Mouse (Mus musculus) ES-E14 (cell line): Measurements from ENCODE around the gene Chrm3. TPM values are rescaled to one million over a fixed set of nuclear protein-coding genes. Genes with fewer than 3 reads are reported as not detected.

ENCODE experiments used
- DNase-seq: peaks from one replicate; pipeline ENCODE4 v3.0.0-alpha.2; 2013; ENCODE audit warnings: low read depth, low spot score
- H3K27ac ChIP-seq: 2 replicates; pipeline ENCODE4 v1.5.1; 2012; ENCODE audit warnings: low read depth, mild to moderate bottlenecking, low read length, moderate library complexity, mixed read lengths; ENCODE audit not compliant: poor library complexity, insufficient read depth, severe bottlenecking
- H3K36me3 ChIP-seq: 2 replicates; pipeline ENCODE4 v1.6.1; 2012; ENCODE audit warnings: mild to moderate bottlenecking, low read length, moderate library complexity, mixed read lengths; ENCODE audit not compliant: control insufficient read depth, poor library complexity, insufficient read depth, severe bottlenecking
- H3K4me1 ChIP-seq, 2 experiments: fragments of 150-350 bp in 1 of 2; sonication (generic) in 1 of 2; 2 replicates each; pipeline ENCODE4 v1.6.1; 2012; ENCODE audit warnings: low read length in 2 of 2, mild to moderate bottlenecking in 1 of 2, mixed read lengths in 1 of 2; ENCODE audit not compliant: control insufficient read depth in 2 of 2, insufficient read depth in 2 of 2, poor library complexity in 1 of 2
- H3K4me3 ChIP-seq, 2 experiments: fragments of 150-350 bp in 1 of 2; sonication (generic) in 1 of 2; 2 replicates each; pipeline ENCODE4 v1.5.1; 2012; ENCODE audit warnings: low read length in 2 of 2, low read depth in 1 of 2, mild to moderate bottlenecking in 1 of 2, mixed read lengths in 1 of 2; ENCODE audit not compliant: insufficient read depth in 1 of 2, poor library complexity in 1 of 2, severe bottlenecking in 1 of 2
- H3K9ac ChIP-seq: 2 replicates; pipeline ENCODE4 v1.6.1; 2012; ENCODE audit warnings: low read depth, mild to moderate bottlenecking, low read length, mixed read lengths; ENCODE audit not compliant: poor library complexity, insufficient read depth, severe bottlenecking
- H3K9me3 ChIP-seq: fragments of 150-350 bp; sonication (generic); 2 replicates; pipeline ENCODE4 v1.6.1; 2012; ENCODE audit warnings: low read depth, mild to moderate bottlenecking, low read length; ENCODE audit not compliant: control insufficient read depth, insufficient read depth
- CHD2 ChIP-seq: IDR thresholded peaks from 2 replicates; pipeline ENCODE4 v1.6.1; 2014; ENCODE audit warnings: mild to moderate bottlenecking, low read depth, low read length, inconsistent platforms
- HCFC1 ChIP-seq: IDR thresholded peaks from 2 replicates; pipeline ENCODE4 v1.6.1; 2012; ENCODE audit warnings: low read length, inconsistent platforms, borderline replicate concordance; ENCODE audit not compliant: insufficient read depth
- MAFK ChIP-seq: IDR thresholded peaks from 2 replicates; pipeline ENCODE4 v1.6.1; 2014; ENCODE audit warnings: mild to moderate bottlenecking, low read depth, low read length, inconsistent platforms; ENCODE audit not compliant: insufficient read depth
- ZC3H11A ChIP-seq: IDR thresholded peaks from 2 replicates; pipeline ENCODE4 v1.6.1; 2012; ENCODE audit warnings: low read depth, mild to moderate bottlenecking, inconsistent platforms, low read length, borderline replicate concordance
- ZNF384 ChIP-seq: IDR thresholded peaks from 2 replicates; pipeline ENCODE4 v1.6.1; 2012; ENCODE audit warnings: low read depth, low read length, inconsistent platforms
- in situ Hi-C, 2 experiments: fragments of 600-800 bp; cut with MboI; formaldehyde crosslinking; loops; one replicate each; pipeline ENCODE4 v1.15.1; 2025; ENCODE audit warnings: low sequenced_read_pairs in 2 of 2, inconsistent platforms in 1 of 2; ENCODE audit not compliant: unreplicated experiment in 2 of 2
- total RNA-seq: library from RNA; depleted of rRNA; stranded (reverse); fragments of 300-350 nt; gene quantifications from 2 replicates; pipeline ENCODE4 v1.2.3, GENCODE M21; 2012

Gene Chrm3
- total RNA-seq, 1 experiment, result 2.7 TPM

- Histone ChIP-seq H3K4me1 (no peaks in the 10 kb centered on the region), H3K4me3 (no peak overlapping the region), H3K9ac (no peak overlapping the region), H3K9me3 (no peaks in the 10 kb centered on the region), H3K36me3 (no peaks in the 10 kb centered on the region), H3K27ac (no peak overlapping the region)
- in situ Hi-C loops, result loop anchor here (25.0 kb wide), 2 partner anchors 459 to 659 kb away; no protein-coding TSS in a partner anchor
- DNase-seq, result no peak
- TF ChIP-seq ZC3H11A (no peak), ZNF384 (no peak), CHD2 (no peak), HCFC1 (no peak), MAFK (no peak)
Observed at GRCm38 (mm10) chr13:9878596-9879010, 482.0 kb downstream of the Chrm3 start.

DNA sequence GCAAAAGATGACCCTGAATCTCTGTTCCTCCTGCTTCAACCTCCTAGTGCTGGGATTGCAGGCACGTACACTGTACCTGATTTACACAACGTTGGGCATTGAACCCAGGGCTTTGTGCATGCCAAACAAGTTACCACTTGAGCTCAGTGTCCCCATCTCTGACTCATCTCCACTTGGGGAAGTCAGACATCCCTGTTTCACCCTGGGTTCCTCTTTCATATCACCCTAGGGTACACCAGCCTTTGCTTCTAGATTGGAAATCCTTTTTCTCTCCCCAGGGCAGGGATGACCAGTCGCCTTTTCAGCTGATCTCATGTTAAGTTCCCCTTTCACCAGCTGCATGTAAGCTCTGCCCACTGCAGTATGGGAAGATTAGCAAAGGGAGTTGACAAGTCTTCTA, 487.3 kb downstream of the Chrm3 start:
- Histone ChIP-seq H3K4me1 (no peaks in the 10 kb centered on the region), H3K27ac (no peak overlapping the region), H3K36me3 (no peaks in the 10 kb centered on the region), H3K9ac (no peak overlapping the region), H3K9me3 (no peaks in the 10 kb centered on the region), H3K4me3 (no peak overlapping the region)
- TF ChIP-seq HCFC1 (no peak), ZNF384 (no peak), MAFK (no peak), ZC3H11A (no peak), CHD2 (no peak)
- DNase-seq, result no peak
- in situ Hi-C loops, result no loop called here

DNA sequence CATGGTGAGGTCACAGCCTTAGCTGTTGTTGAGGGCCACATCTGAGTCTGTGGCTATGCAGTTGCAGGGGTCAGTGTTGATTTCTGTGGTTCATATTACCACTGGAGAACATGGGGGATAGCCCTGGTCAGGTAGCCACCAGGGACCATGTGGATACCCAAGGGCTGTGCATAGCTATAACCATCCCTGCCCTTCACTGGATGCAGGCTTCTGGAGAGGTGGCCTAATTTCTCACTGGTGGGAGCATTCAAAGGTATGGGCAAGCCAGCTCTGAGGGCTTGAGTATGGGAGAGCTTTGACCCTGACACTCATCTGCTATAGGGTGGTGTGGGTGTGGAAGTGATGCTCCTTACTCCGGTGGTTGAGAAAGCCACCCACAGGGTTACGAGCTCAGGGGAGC, 494.5 kb downstream of the Chrm3 start:
- no peaks in the 10 kb centered on the region for H3K4me1 ChIP-seq
- DNase-seq, result no peak
- H3K9ac ChIP-seq, result no peak overlapping the region
- no peak overlapping the region for H3K4me3 ChIP-seq
- H3K9me3 ChIP-seq, result no peaks in the 10 kb centered on the region
- in situ Hi-C loops, result no loop called here
- TF ChIP-seq ZNF384, result no peak
- no peak for TF ChIP-seq HCFC1
- no peak for TF ChIP-seq ZC3H11A
- TF ChIP-seq MAFK, result no peak
- no peak for TF ChIP-seq CHD2
- no peaks in the 10 kb centered on the region for H3K36me3 ChIP-seq
- no peak overlapping the region for H3K27ac ChIP-seq

GRCm38 (mm10) chr13:9847515-9847914, 513.1 kb downstream of the Chrm3 start:
- no peak overlapping the region for H3K4me3 ChIP-seq
- TF ChIP-seq ZNF384, result no peak
- TF ChIP-seq ZC3H11A, result no peak
- TF ChIP-seq MAFK, result no peak
- TF ChIP-seq HCFC1, result no peak
- no peak for TF ChIP-seq CHD2
- no peak overlapping the region for H3K27ac ChIP-seq
- H3K9me3 ChIP-seq, result no peaks in the 10 kb centered on the region
- H3K4me1 ChIP-seq, result no peaks in the 10 kb centered on the region
- in situ Hi-C loops, result loop anchor here (5.0 to 10.0 kb wide), 2 partner anchors 653 to 665 kb away; no protein-coding TSS in a partner anchor
- H3K9ac ChIP-seq, result no peak overlapping the region
- no peak for DNase-seq
- H3K36me3 ChIP-seq, result no peaks in the 10 kb centered on the region
